Mouse (Mus musculus) adrenal gland, adult 2 months (tissue): Measurements from ENCODE around the gene Dpp6. TPM values are rescaled to one million over a fixed set of nuclear protein-coding genes. Genes with fewer than 3 reads are reported as not detected.
"Not testable (repeated sequence)": the region's sequence is repeated elsewhere in the genome, so short reads cannot be mapped to it uniquely, and the experiment has no call there.

Experiments
- DNase-seq: peaks from one replicate; pipeline ENCODE4 v3.0.0; 2021
- polyA plus RNA-seq: library from polyadenylated mRNA; depleted of rRNA; stranded (reverse); fragments of >200 nt; gene quantifications from 2 replicates; pipeline ENCODE4 v1.2.3, GENCODE M21; 2012
- total RNA-seq, 2 experiments: library from RNA; stranded (reverse); gene quantifications; 2 replicates each; pipeline ENCODE4 v1.2.3; 2021

The Dpp6 gene
- total and polyA plus RNA-seq, 3 experiments, result 1.8 to 9.2 (median 7.4) TPM

GRCm38 (mm10) chr5:27490942-27491341 is 673.9 kb downstream of the Dpp6 start:
- DNase-seq, result no peak

GRCm38 (mm10) chr5:27501338-27501737 is 684.3 kb downstream of the Dpp6 start, which contains the start of gene Speer4b:
Gene Speer4b (minus strand): TSS chr5:27501438.
- not testable (repeated sequence) for DNase-seq

GRCm38 (mm10) chr5:27518716-27519115 is 701.7 kb downstream of the Dpp6 start:
- DNase-seq, result no peak

GRCm38 (mm10) chr5:27526906-27527305 is 709.9 kb downstream of the Dpp6 start:
- DNase-seq, result no peak

GRCm38 (mm10) chr5:27544816-27545270 is 727.8 kb downstream of the Dpp6 start:
- DNase-seq, result peak; percentile 42

- no peak for DNase-seq
These were observed 732.3 kb downstream of the Dpp6 start for GRCm38 (mm10) chr5:27549291-27549690.

- DNase-seq, result no peak
These were observed 748.7 kb downstream of the Dpp6 start for GRCm38 (mm10) chr5:27565700-27566099.

- no peak for DNase-seq
These were observed 771.2 kb downstream of the Dpp6 start for GRCm38 (mm10) chr5:27587970-27588758.

GRCm38 (mm10) chr5:27604132-27604531 is 787.1 kb downstream of the Dpp6 start:
- DNase-seq, result no peak

- peak; percentile 21 for DNase-seq
These were observed 798.8 kb downstream of the Dpp6 start for GRCm38 (mm10) chr5:27615769-27616168.

GRCm38 (mm10) chr5:27621811-27622210 is 804.8 kb downstream of the Dpp6 start:
- no peak for DNase-seq

GRCm38 (mm10) chr5:27623876-27624275 is 806.9 kb downstream of the Dpp6 start:
- no peak for DNase-seq

- DNase-seq, result no peak
These were observed 815.1 kb downstream of the Dpp6 start for GRCm38 (mm10) chr5:27632151-27632550.

GRCm38 (mm10) chr5:27635941-27636340 is 818.9 kb downstream of the Dpp6 start:
- no peak for DNase-seq

GRCm38 (mm10) chr5:27641876-27642275 is 824.9 kb downstream of the Dpp6 start:
- no peak for DNase-seq

- peak; percentile 63 for DNase-seq
These were observed 835.1 kb downstream of the Dpp6 start for GRCm38 (mm10) chr5:27651879-27652814.

GRCm38 (mm10) chr5:27656101-27656500 is 839.1 kb downstream of the Dpp6 start:
- no peak for DNase-seq

GRCm38 (mm10) chr5:27657672-27658071 is 840.7 kb downstream of the Dpp6 start:
- DNase-seq, result no peak

- no peak for DNase-seq
These were observed 841.2 kb downstream of the Dpp6 start for GRCm38 (mm10) chr5:27658165-27658564.

- DNase-seq, result no peak
These were observed 841.6 kb downstream of the Dpp6 start for GRCm38 (mm10) chr5:27658569-27658968.

- no peak for DNase-seq
These were observed 842.0 kb downstream of the Dpp6 start for GRCm38 (mm10) chr5:27659019-27659418.

GRCm38 (mm10) chr5:27659781-27660180 is 842.8 kb downstream of the Dpp6 start:
- DNase-seq, result no peak

GRCm38 (mm10) chr5:27664111-27664510 is 847.1 kb downstream of the Dpp6 start:
- no peak for DNase-seq
